Mouse (Mus musculus): ENCODE measurements around the gene Noto.

The Noto gene

GRCm38 (mm10) chr6:85423836-85424379, at the start of gene Noto:
Gene Noto (plus strand): TSS chr6:85423886.
- no peak for DNase-seq (ENCODE audit: low read depth, low spot score)

- no peak for DNase-seq (ENCODE audit: low read depth, low spot score)
Measured at GRCm38 (mm10) chr6:85373951-85374733, 49.5 kb upstream of the Noto start, which contains the start of gene Rab11fip5. Gene Rab11fip5 (minus strand): TSS chr6:85374634.

- DNase-seq (ENCODE audit: low read depth, low spot score): peak; percentile 94
Measured at GRCm38 (mm10) chr6:85374734-85375114, 49.0 kb upstream of the Noto start.

- no peak for DNase-seq (ENCODE audit: low read depth, low spot score)
Measured at GRCm38 (mm10) chr6:85377066-85377734, 46.5 kb upstream of the Noto start.

- no peak for DNase-seq (ENCODE audit: low read depth, low spot score)
Measured at GRCm38 (mm10) chr6:85377876-85378275, 45.8 kb upstream of the Noto start.

GRCm38 (mm10) chr6:85378629-85379028, 45.1 kb upstream of the Noto start:
- no peak for DNase-seq (ENCODE audit: low read depth, low spot score)

GRCm38 (mm10) chr6:85380201-85380900, 43.3 kb upstream of the Noto start:
- no peak for DNase-seq (ENCODE audit: low read depth, low spot score)

DNA sequence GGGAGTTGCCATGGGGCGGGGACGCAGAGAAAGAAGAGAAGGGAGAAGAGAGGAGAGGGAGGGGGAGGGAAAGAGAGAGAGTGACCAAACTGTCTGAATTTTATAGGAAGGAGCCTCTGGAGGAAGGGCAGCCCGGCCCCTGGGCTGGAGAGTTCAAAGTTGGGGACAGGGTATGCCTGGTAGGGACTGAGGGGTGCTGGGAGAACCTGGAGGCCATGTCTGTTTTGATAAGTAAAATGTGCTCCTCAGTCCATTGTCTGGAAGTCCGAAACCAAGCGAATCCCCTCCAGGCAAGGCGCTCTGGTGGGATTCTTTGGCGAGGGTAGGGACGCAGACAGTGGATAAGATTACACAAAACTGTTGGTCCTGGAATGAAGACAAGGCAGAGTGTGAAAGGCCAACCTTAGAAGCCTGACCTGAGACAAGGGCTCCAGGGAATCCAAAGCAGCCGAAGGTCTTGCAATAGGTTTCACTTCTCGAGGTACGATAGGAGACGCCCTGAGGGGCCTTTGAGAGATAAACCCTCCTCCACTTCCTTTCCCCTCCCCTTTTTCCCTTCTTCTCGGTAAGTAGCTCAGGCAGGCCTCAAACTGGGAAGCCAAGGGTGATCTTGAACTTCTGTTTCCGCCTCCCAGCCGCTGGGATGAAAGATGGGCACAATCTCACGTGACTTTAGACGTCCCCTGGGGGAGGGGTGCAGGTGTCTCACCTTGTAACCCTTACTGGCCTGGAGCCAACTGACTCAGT, 42.6 kb upstream of the Noto start:
- no peak for DNase-seq (ENCODE audit: low read depth, low spot score)

DNA sequence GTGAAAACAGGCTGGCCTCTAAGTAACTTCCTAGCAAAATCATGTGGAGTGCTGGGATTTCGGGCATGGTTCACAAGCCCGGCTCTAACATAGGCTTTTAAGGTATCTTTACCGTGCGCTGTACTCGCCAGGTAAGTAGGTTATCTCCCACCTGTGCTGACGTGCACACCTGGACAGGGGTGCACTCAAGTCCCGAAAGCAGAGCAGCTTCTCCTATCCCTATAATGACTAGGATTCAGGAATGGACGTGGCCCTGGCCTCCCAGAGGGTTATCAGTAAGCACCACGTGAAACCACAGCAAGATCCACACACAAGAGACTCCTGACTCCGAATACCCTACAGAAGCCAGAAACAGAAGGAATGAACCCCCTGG, 42.1 kb upstream of the Noto start:
- no peak for DNase-seq (ENCODE audit: low read depth, low spot score)

DNA sequence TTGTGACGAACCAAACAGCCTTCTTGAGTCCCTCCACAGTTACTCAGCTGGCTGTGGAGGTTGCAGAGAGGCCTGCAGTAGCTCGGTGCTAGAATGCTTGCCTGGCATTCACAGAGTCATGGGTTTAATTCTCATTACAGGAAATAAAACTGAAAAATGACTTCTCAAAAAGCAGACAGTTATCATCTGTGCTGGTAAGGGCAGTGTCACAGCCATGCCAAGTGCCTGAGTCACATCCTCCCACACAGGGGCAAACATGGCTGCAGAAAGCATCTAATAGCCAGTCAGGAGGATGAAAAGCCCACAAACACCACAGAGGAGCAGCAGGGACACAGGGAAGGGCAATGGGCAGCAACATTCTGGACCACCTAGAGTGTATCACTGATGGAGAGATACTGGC, 40.9 kb upstream of the Noto start:
- no peak for DNase-seq (ENCODE audit: low read depth, low spot score)

GRCm38 (mm10) chr6:85388608-85389007, 35.1 kb upstream of the Noto start:
- DNase-seq (ENCODE audit: low read depth, low spot score): no peak

DNA sequence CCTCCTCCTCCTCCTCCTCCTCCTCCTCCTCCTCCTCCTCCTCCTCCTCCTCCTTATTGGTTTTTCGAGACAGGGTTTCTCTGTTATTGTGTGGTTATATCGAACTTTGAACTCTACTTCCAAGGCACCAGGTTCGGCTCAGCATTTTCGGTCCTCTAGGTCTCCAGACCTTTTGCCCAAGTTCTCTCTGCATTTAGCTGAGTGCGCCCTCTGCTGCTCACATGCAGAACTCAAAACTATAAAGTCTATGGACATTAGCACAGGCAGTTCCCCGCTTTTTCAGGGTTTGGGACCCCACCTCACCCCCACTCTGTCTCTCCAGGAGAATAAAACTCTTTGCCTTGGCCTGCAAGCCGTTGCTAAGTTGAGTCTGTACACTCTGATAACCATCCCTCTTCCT, 31.9 kb upstream of the Noto start:
- no peak for DNase-seq (ENCODE audit: low read depth, low spot score)

DNA sequence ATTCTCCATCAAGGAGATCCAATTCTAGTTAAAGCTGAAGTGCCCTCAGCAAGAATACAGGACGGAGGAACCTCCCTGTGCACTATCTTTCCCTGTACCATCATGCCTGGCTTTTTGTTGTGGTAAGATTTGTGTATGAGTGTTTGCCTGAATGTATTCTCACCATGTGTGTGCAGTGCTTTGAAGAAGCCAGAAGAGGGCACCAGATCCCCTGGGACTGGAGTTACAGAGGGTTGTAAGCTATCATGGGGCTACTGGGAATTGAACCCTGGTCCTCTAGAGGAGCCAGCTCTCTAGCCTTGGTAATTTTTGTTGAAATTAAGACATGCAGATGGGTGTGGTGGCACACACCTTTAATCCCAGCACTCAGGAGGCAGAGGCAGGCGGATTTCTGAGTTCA, 28.3 kb upstream of the Noto start:
- DNase-seq (ENCODE audit: low read depth, low spot score): no peak

DNA sequence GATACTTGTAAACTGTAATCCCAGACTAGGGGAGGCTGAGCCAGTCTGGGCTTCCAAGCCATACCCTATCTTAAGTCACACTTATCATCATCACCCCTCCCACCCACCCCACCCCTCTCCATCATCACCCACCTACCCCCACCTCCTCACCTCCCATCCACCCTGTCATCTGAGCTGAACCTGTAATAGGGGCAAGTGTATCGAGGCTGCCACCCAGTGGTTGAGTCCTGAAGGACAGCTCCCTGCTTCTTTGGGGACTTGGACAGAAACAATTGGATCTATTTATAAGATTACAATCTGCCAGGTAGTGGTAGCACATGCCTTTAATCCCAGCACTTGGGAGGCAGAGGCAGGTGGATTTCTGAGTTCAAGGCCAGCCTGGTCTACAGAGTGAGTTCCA, 26.5 kb upstream of the Noto start:
- DNase-seq (ENCODE audit: low read depth, low spot score): no peak

DNA sequence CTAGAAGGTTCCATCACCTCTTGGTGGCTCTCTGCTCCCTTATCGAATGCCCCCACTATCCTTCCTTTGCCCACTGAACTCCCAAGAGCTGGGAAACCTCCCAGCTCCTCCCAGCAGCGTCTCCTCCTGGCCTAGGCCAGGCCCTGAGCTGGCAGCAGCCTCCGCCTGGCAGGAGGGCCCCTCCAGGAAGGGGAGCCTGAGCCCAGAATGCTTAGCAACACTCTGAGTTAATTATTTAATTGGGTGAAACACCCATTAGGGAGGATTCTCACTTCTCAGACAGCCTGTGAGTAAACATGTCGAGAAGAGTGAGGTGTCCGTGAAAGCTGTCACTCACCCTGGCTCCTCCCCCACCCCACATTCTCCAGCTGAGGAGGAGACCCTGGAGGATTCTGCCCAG, 24.0 kb upstream of the Noto start:
- no peak for DNase-seq (ENCODE audit: low read depth, low spot score)

GRCm38 (mm10) chr6:85402613-85403012, 21.1 kb upstream of the Noto start:
- no peak for DNase-seq (ENCODE audit: low read depth, low spot score)

GRCm38 (mm10) chr6:85403039-85403438, 20.6 kb upstream of the Noto start:
- no peak for DNase-seq (ENCODE audit: low read depth, low spot score)

DNA sequence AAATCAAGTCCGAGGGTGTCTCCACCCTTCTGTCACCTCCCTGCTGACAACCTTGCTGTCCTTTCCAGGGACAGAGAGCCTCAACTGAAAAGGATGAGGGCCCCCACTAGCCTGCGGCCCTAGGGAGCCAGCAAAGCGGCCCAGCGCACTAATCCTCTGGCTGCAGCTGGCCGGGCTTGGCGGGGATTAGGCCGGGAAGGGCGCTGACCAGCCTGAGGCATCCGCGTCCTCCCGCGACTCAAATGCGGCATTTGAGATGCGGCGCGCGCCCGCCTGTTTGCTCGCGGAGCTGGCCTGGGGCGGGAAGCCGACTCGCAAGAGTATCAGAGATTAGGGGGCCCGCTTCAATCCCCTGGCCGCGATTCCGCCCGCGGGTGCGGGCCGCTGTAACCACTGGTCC, 14.7 kb upstream of the Noto start:
- no peak for DNase-seq (ENCODE audit: low read depth, low spot score)

DNA sequence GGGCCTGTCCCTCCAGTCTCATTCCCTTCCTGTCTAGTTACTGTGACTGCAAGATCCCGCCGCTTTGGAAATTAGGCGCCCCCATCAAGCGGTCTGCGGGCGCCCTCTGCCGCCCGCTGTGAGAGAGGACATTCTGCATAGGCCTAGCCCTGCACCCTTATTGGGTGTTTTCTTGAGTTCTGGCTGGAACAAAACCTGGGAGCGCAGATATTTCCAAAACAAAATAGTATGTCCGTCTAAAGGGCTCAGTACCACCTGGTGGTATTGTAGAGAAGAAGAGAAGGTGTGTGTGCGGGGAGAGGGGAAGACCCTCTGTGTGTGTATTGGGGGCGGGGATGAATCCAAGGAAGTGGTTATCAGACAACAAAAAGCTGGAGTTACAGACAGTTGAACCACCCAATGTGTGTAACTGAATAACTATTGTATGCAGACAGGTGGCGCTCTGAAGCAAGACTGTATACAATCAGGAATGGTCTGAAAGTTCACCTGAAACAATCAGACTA, 12.9 kb upstream of the Noto start:
- DNase-seq (ENCODE audit: low read depth, low spot score): peak; percentile 69

GRCm38 (mm10) chr6:85415829-85416228, 7.9 kb upstream of the Noto start:
- DNase-seq (ENCODE audit: low read depth, low spot score): no peak

DNA sequence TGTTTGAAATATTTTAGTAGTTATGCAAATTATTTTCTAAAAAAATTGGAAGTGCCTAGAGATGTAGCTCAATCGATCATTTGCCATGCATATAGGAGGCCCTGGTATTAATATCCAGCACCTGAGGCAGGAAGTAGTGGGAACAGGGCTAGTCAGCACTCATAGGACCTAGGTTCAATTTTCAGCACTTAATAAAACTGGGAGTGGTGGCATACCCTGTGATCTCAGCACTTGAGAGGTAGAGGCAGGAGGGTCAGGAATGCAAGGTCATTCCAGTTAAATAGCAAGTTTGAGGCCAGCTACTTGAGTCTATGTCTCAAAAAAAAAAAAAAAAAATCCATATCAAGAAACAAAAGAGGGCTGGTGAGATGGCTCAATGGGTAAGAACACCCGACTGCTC, 4.5 kb upstream of the Noto start:
- no peak for DNase-seq (ENCODE audit: low read depth, low spot score)

Data from WW6 (cell line).